Mouse (Mus musculus): Measurements from ENCODE around the gene Anp32b. TPM values are rescaled to one million over a fixed set of nuclear protein-coding genes. Genes with fewer than 3 reads are reported as not detected.

Anp32b gene
- total and polyA plus RNA-seq, 3 experiments: 73.6 to 121 (median 103) TPM

GRCm38 (mm10) chr4:46505361-46506057, 54.8 kb downstream of the Anp32b start:
- DNase-seq: no peak

- DNase-seq: peak; percentile 98
Measured at GRCm38 (mm10) chr4:46506801-46507610, 56.3 kb downstream of the Anp32b start.

- peak; percentile 89 for DNase-seq
Measured at GRCm38 (mm10) chr4:46507736-46508460, 57.2 kb downstream of the Anp32b start.

- no peak for DNase-seq
Measured at GRCm38 (mm10) chr4:46520491-46520890, 69.8 kb downstream of the Anp32b start.

GRCm38 (mm10) chr4:46521457-46521856, 70.8 kb downstream of the Anp32b start:
- DNase-seq: no peak

Other genes with a start within 250 kb of the Anp32b start
- gene Foxe1, start 107.3 kb upstream of the Anp32b start, total RNA-seq (2021): not detected
- gene Foxe1, start 107.3 kb upstream of the Anp32b start, polyA plus RNA-seq (2012; rRNA removed): 0.42 and 0.44 TPM in 2 replicates
- gene Trmo, start 61.5 kb upstream of the Anp32b start, total RNA-seq (2021): 1 to 10 TPM; 4.8 to 7.1 TPM
- 2.5 and 4.3 TPM in 2 replicates for gene Trmo, start 61.5 kb upstream of the Anp32b start, polyA plus RNA-seq (2012; rRNA removed)
- gene Hemgn, start 37.4 kb upstream of the Anp32b start, total RNA-seq (2021): not detected
- not detected in 2 replicates for gene Hemgn, start 37.4 kb upstream of the Anp32b start, polyA plus RNA-seq (2012; rRNA removed)
- 10 to 100 TPM; 38.4 to 42.5 TPM for gene Nans, start 38.3 kb downstream of the Anp32b start, total RNA-seq (2021)
- gene Nans, start 38.3 kb downstream of the Anp32b start, polyA plus RNA-seq (2012; rRNA removed): 13.7 and 16.0 TPM in 2 replicates
- gene Trim14, start 85.2 kb downstream of the Anp32b start, total RNA-seq (2021): 1 to 10 TPM; 4.9 to 5.8 TPM
- 16.0 and 21.3 TPM in 2 replicates for gene Trim14, start 85.2 kb downstream of the Anp32b start, polyA plus RNA-seq (2012; rRNA removed)
- 1 to 10 TPM; 2.2 to 2.8 TPM for gene Coro2a, start 151.3 kb downstream of the Anp32b start, total RNA-seq (2021)
- 8.7 and 12.4 TPM in 2 replicates for gene Coro2a, start 151.3 kb downstream of the Anp32b start, polyA plus RNA-seq (2012; rRNA removed)
- 1 to 10 TPM; 1.4 to 5.1 TPM for gene Tbc1d2, start 199.3 kb downstream of the Anp32b start, total RNA-seq (2021)
- 3.4 and 7.0 TPM in 2 replicates for gene Tbc1d2, start 199.3 kb downstream of the Anp32b start, polyA plus RNA-seq (2012; rRNA removed)